Mouse (Mus musculus): ENCODE measurements around the gene Bmpr1a. TPM values are rescaled to one million over a fixed set of nuclear protein-coding genes. Genes with fewer than 3 reads are reported as not detected.
"Not testable (repeated sequence)": the region's sequence is repeated elsewhere in the genome, so short reads cannot be mapped to it uniquely, and the experiment has no call there.

The Bmpr1a gene
- polyA plus RNA-seq, 1 experiment from 2014 or later = 44.9 TPM

- no peaks in the 10 kb centered on the region for H3K27me3 ChIP-seq (ENCODE audit: control insufficient read depth, insufficient read depth, low read length)
- H3K4me1 ChIP-seq (replicated peaks; ENCODE audit: control insufficient read depth, insufficient read depth, low read length) = no peaks in the 10 kb centered on the region
- DNase-seq (ENCODE audit: low spot score) (no peak), ATAC-seq (ENCODE audit: low FRiP score) (no peak)
- no peak overlapping the region for H3K27ac ChIP-seq (ENCODE audit: low read depth, low read length)
- no peaks in the 10 kb centered on the region for H3K9me3 ChIP-seq (ENCODE audit: control insufficient read depth, low read length)
- WGBS = 88% methylated on average over 2 of the region's 2 CpGs
- no peaks in the 10 kb centered on the region for H3K36me3 ChIP-seq (ENCODE audit: control insufficient read depth, insufficient read depth, low read length)
- no peak overlapping the region for H3K4me3 ChIP-seq (ENCODE audit: low read depth, low read length)
- no peak overlapping the region for H3K9ac ChIP-seq (ENCODE audit: low read depth, low read length)
- H3K4me2 ChIP-seq (replicated peaks; ENCODE audit: low read depth, low read length) = no peak overlapping the region
These were observed 131.4 kb downstream of the Bmpr1a start for GRCm38 (mm10) chr14:34371763-34372162.

GRCm38 (mm10) chr14:34370921-34371320 is 132.2 kb downstream of the Bmpr1a start:
- H3K4me1 ChIP-seq (replicated peaks; ENCODE audit: control insufficient read depth, insufficient read depth, low read length) = no peaks in the 10 kb centered on the region
- H3K27ac ChIP-seq (ENCODE audit: low read depth, low read length) = no peak overlapping the region
- no peak for DNase-seq (ENCODE audit: low spot score)
- H3K9ac ChIP-seq (ENCODE audit: low read depth, low read length) = no peak overlapping the region
- ATAC-seq (ENCODE audit: low FRiP score) = no peak
- H3K4me3 ChIP-seq (ENCODE audit: low read depth, low read length) = no peak overlapping the region
- H3K27me3 ChIP-seq (ENCODE audit: control insufficient read depth, insufficient read depth, low read length) = no peaks in the 10 kb centered on the region
- no peaks in the 10 kb centered on the region for H3K9me3 ChIP-seq (ENCODE audit: control insufficient read depth, low read length)
- H3K4me2 ChIP-seq (replicated peaks; ENCODE audit: low read depth, low read length) = no peak overlapping the region
- WGBS = 91% methylated on average over 3 of the region's 3 CpGs
- no peaks in the 10 kb centered on the region for H3K36me3 ChIP-seq (ENCODE audit: control insufficient read depth, insufficient read depth, low read length)

GRCm38 (mm10) chr14:34370203-34370602 is 132.9 kb downstream of the Bmpr1a start:
- Histone ChIP-seq H3K27me3 (ENCODE audit: control insufficient read depth, insufficient read depth, low read length) (no peaks in the 10 kb centered on the region), H3K27ac (ENCODE audit: low read depth, low read length) (no peak overlapping the region), H3K9me3 (ENCODE audit: control insufficient read depth, low read length) (no peaks in the 10 kb centered on the region), H3K9ac (ENCODE audit: low read depth, low read length) (no peak overlapping the region), H3K36me3 (ENCODE audit: control insufficient read depth, insufficient read depth, low read length) (no peaks in the 10 kb centered on the region), H3K4me1 (replicated peaks; ENCODE audit: control insufficient read depth, insufficient read depth, low read length) (no peaks in the 10 kb centered on the region), H3K4me2 (replicated peaks; ENCODE audit: low read depth, low read length) (no peak overlapping the region), H3K4me3 (ENCODE audit: low read depth, low read length) (no peak overlapping the region)
- ATAC-seq (ENCODE audit: low FRiP score) (no peak), DNase-seq (ENCODE audit: low spot score) (no peak)
- WGBS = 64% methylated on average over 3 of the region's 3 CpGs

- ATAC-seq (ENCODE audit: low FRiP score) = no peak
- H3K9ac ChIP-seq (ENCODE audit: low read depth, low read length) = no peak overlapping the region
- H3K27me3 ChIP-seq (ENCODE audit: control insufficient read depth, insufficient read depth, low read length) = no peaks in the 10 kb centered on the region; the same call in 1 of the 2 replicates
- H3K4me3 ChIP-seq (ENCODE audit: low read depth, low read length) = no peak overlapping the region
- no peaks in the 10 kb centered on the region for H3K4me1 ChIP-seq (replicated peaks; ENCODE audit: control insufficient read depth, insufficient read depth, low read length)
- H3K4me2 ChIP-seq (replicated peaks; ENCODE audit: low read depth, low read length) = no peak overlapping the region
- H3K9me3 ChIP-seq (ENCODE audit: control insufficient read depth, low read length) = no peaks in the 10 kb centered on the region
- DNase-seq (ENCODE audit: low spot score) = no peak
- WGBS = 96% methylated on average over 2 of the region's 2 CpGs
- H3K36me3 ChIP-seq (ENCODE audit: control insufficient read depth, insufficient read depth, low read length) = no peaks in the 10 kb centered on the region
- no peak overlapping the region for H3K27ac ChIP-seq (ENCODE audit: low read depth, low read length)
These were observed 138.0 kb downstream of the Bmpr1a start for GRCm38 (mm10) chr14:34365147-34365507.

- not testable (repeated sequence) for H3K9me3 ChIP-seq (ENCODE audit: control insufficient read depth, low read length); H3K27ac ChIP-seq (ENCODE audit: low read depth, low read length); H3K4me1 ChIP-seq (replicated peaks; ENCODE audit: control insufficient read depth, insufficient read depth, low read length); DNase-seq (ENCODE audit: low spot score); H3K27me3 ChIP-seq (ENCODE audit: control insufficient read depth, insufficient read depth, low read length); H3K36me3 ChIP-seq (ENCODE audit: control insufficient read depth, insufficient read depth, low read length)
- H3K9ac ChIP-seq (ENCODE audit: low read depth, low read length) = peak overlapping the region; percentile 51; the same call in 1 of the 2 replicates
- WGBS = 78% methylated on average over 15 of the region's 15 CpGs
- ATAC-seq (ENCODE audit: low FRiP score) = peak; percentile 43
- peak overlapping the region; percentile 30; the same call in 1 of the 2 replicates for H3K4me3 ChIP-seq (ENCODE audit: low read depth, low read length)
- H3K4me2 ChIP-seq (replicated peaks; ENCODE audit: low read depth, low read length) = peak overlapping the region; percentile 44
These were observed 138.6 kb downstream of the Bmpr1a start for GRCm38 (mm10) chr14:34364254-34365146.

- no peaks in the 10 kb centered on the region for H3K36me3 ChIP-seq (ENCODE audit: control insufficient read depth, insufficient read depth, low read length)
- DNase-seq (ENCODE audit: low spot score) = peak; percentile 71
- peak overlapping the region; percentile 30 for H3K4me3 ChIP-seq (ENCODE audit: low read depth, low read length)
- 2% methylated on average over 32 of the region's 32 CpGs for WGBS
- peak; percentile 81 for ATAC-seq (ENCODE audit: low FRiP score)
- H3K4me2 ChIP-seq (replicated peaks; ENCODE audit: low read depth, low read length) = peak overlapping the region; percentile 44
- H3K27me3 ChIP-seq (ENCODE audit: control insufficient read depth, insufficient read depth, low read length) = no peaks in the 10 kb centered on the region; the same call in 1 of the 2 replicates
- H3K4me1 ChIP-seq (replicated peaks; ENCODE audit: control insufficient read depth, insufficient read depth, low read length) = no peaks in the 10 kb centered on the region
- no peak overlapping the region for H3K27ac ChIP-seq (ENCODE audit: low read depth, low read length)
- H3K9ac ChIP-seq (ENCODE audit: low read depth, low read length) = peak overlapping the region; percentile 51
- H3K9me3 ChIP-seq (ENCODE audit: control insufficient read depth, low read length) = no peaks in the 10 kb centered on the region
These were observed 139.5 kb downstream of the Bmpr1a start for GRCm38 (mm10) chr14:34363490-34364253.

- 28% methylated on average over 18 of the region's 18 CpGs for WGBS
- DNase-seq (ENCODE audit: low spot score) = peak; percentile 69
- Histone ChIP-seq H3K36me3 (ENCODE audit: control insufficient read depth, insufficient read depth, low read length) (no peaks in the 10 kb centered on the region), H3K9me3 (ENCODE audit: control insufficient read depth, low read length) (no peaks in the 10 kb centered on the region), H3K9ac (ENCODE audit: low read depth, low read length) (no peak overlapping the region), H3K27ac (ENCODE audit: low read depth, low read length) (no peak overlapping the region), H3K27me3 (ENCODE audit: control insufficient read depth, insufficient read depth, low read length) (no peaks in the 10 kb centered on the region; the same call in 1 of the 2 replicates), H3K4me1 (replicated peaks; ENCODE audit: control insufficient read depth, insufficient read depth, low read length) (no peaks in the 10 kb centered on the region), H3K4me3 (ENCODE audit: low read depth, low read length) (peak overlapping the region; percentile 30), H3K4me2 (replicated peaks; ENCODE audit: low read depth, low read length) (peak overlapping the region; percentile 44)
- ATAC-seq (ENCODE audit: low FRiP score) = peak; percentile 49
These were observed 140.3 kb downstream of the Bmpr1a start for GRCm38 (mm10) chr14:34362726-34363445.

GRCm38 (mm10) chr14:34362135-34362534 is 141.0 kb downstream of the Bmpr1a start:
- 81% methylated on average over 4 of the region's 4 CpGs for WGBS
- H3K4me3 ChIP-seq (ENCODE audit: low read depth, low read length) = no peak overlapping the region
- H3K4me2 ChIP-seq (replicated peaks; ENCODE audit: low read depth, low read length) = no peak overlapping the region
- no peaks in the 10 kb centered on the region for H3K36me3 ChIP-seq (ENCODE audit: control insufficient read depth, insufficient read depth, low read length)
- H3K4me1 ChIP-seq (replicated peaks; ENCODE audit: control insufficient read depth, insufficient read depth, low read length) = no peaks in the 10 kb centered on the region
- DNase-seq (ENCODE audit: low spot score) (no peak), ATAC-seq (ENCODE audit: low FRiP score) (no peak)
- no peak overlapping the region for H3K9ac ChIP-seq (ENCODE audit: low read depth, low read length)
- no peak overlapping the region for H3K27ac ChIP-seq (ENCODE audit: low read depth, low read length)
- H3K9me3 ChIP-seq (ENCODE audit: control insufficient read depth, low read length) = no peaks in the 10 kb centered on the region
- H3K27me3 ChIP-seq (ENCODE audit: control insufficient read depth, insufficient read depth, low read length) = no peaks in the 10 kb centered on the region; the same call in 1 of the 2 replicates
